9 mouse cellular contexts compared by ENCODE assay signal in the genomic region with DNA sequence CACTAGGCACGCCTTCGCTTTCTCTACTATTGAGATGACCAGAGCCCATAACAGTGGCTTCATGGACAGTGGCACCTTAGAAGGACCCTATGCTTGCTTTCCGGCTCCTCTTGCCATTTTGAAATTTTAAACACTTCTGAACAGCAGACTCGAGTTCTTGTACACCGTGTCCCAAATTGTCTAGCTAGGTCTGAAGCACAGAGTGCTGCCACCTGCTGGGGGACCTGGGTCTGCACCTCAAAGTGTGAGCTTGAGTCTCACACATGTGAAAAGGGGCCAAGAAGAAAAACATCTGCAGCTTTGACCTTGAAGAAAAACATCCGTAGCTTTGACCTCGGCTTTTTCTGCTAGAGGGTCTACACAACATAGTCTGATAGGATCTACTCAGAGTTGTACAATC. TPM values are rescaled to one million over a fixed set of nuclear protein-coding genes. Genes with fewer than 3 reads are reported as not detected.
DNase-seq lines count a peak whose midpoint lies in the region; ATAC-seq lines count a peak whose summit lies in the region.
"Had no signal": no experiment of that assay in that cellular context is flagged by ENCODE, and none has a peak within 500 bp of the region (broad histone marks: within the 10 kb centered on the region; RNA-seq: fewer than 3 reads in every experiment).

No protein-coding gene starts in this region.

- no peak overlapping the region for H3K4me2 ChIP-seq in midbrain, embryonic 15.5 days
- H3K4me2 ChIP-seq in neural tube, embryonic 11.5 days (ENCODE audit: low read depth), result no peak overlapping the region
- H3K4me2 ChIP-seq: midbrain, embryonic 12.5 days had no signal

- 0 out of 2 replicates have a peak, but pooled peaks cover 13% of the 10 kb centered on the region for H3K4me1 ChIP-seq in midbrain, embryonic 10.5 days
- no peaks in the 10 kb centered on the region for H3K4me1 ChIP-seq in midbrain, embryonic 15.5 days
- H3K4me1 ChIP-seq in neural tube, embryonic 11.5 days (ENCODE audit: control insufficient read depth, insufficient read depth, low read length), result no peaks in the 10 kb centered on the region

- no peak for ATAC-seq in midbrain, embryonic 15.5 days (replicated peaks)
- no peak for ATAC-seq in neural tube, embryonic 11.5 days (ENCODE audit: insufficient read depth, low FRiP score, low TSS enrichment)

- no peaks in the 10 kb centered on the region for H3K9me3 ChIP-seq in midbrain, embryonic 10.5 days (replicated peaks)
- no peaks in the 10 kb centered on the region for H3K9me3 ChIP-seq in midbrain, embryonic 15.5 days
- no peaks in the 10 kb centered on the region for H3K9me3 ChIP-seq in neural tube, embryonic 11.5 days (ENCODE audit: control insufficient read depth, low read length)
- H3K9me3 ChIP-seq: midbrain, embryonic 12.5 days had no signal

- no peak overlapping the region for H3K4me3 ChIP-seq in midbrain, embryonic 10.5 days
- H3K4me3 ChIP-seq in midbrain, embryonic 15.5 days, result no peak overlapping the region
- H3K4me3 ChIP-seq in neural tube, embryonic 11.5 days (ENCODE audit: low read depth, low read length), result no peak overlapping the region
- H3K4me3 ChIP-seq: midbrain, embryonic 12.5 days had no signal

- H3K27ac ChIP-seq in midbrain, embryonic 10.5 days (replicated peaks), result no peak overlapping the region
- H3K27ac ChIP-seq in midbrain, embryonic 15.5 days, result no peak overlapping the region
- no peak overlapping the region for H3K27ac ChIP-seq in neural tube, embryonic 11.5 days (ENCODE audit: low read depth, low read length)
- H3K27ac ChIP-seq: midbrain, embryonic 12.5 days had no signal

- no peak overlapping the region for H3K9ac ChIP-seq in midbrain, embryonic 15.5 days
- H3K9ac ChIP-seq in neural tube, embryonic 11.5 days (ENCODE audit: low read length), result no peak overlapping the region
- H3K9ac ChIP-seq: midbrain, embryonic 12.5 days had no signal

- 76% methylated on average over 7 of the region's 7 CpGs for WGBS in midbrain, embryonic 10.5 days
- WGBS in midbrain, embryonic 15.5 days, result 67% methylated on average over 7 of the region's 7 CpGs
- WGBS in neural tube, embryonic 11.5 days, result 63% methylated on average over 7 of the region's 7 CpGs

- H3K27me3 ChIP-seq in midbrain, embryonic 10.5 days (ENCODE audit: low read depth, poor library complexity, severe bottlenecking), result peaks cover 8% of the 10 kb centered on the region
- no peaks in the 10 kb centered on the region for H3K27me3 ChIP-seq in midbrain, embryonic 15.5 days (replicated peaks)
- no peaks in the 10 kb centered on the region for H3K27me3 ChIP-seq in neural tube, embryonic 11.5 days (ENCODE audit: control insufficient read depth, insufficient read depth, low read length)

- H3K36me3 ChIP-seq in midbrain, embryonic 10.5 days, result peaks cover 37% of the 10 kb centered on the region
- H3K36me3 ChIP-seq in midbrain, embryonic 15.5 days (replicated peaks), result peaks cover 11% of the 10 kb centered on the region; the same call in 1 of the 2 replicates
- 0 out of 2 replicates have a peak, but pooled peaks cover 5% of the 10 kb centered on the region for H3K36me3 ChIP-seq in neural tube, embryonic 11.5 days (ENCODE audit: control insufficient read depth, insufficient read depth, low read length)

- peak; percentile 52 for DNase-seq in midbrain, embryonic 10.5 days (ENCODE audit: low spot score)
- DNase-seq in NIH3T3 (ENCODE audit: low read depth), result peak; percentile 78
- peak; percentile 85 to 89 for DNase-seq in cerebellum, postnatal 10 days
- peak; percentile 42 to 62 for DNase-seq in gastrocnemius, postnatal 4 days (ENCODE audit: low spot score in 2 of 2)
- peak; percentile 40 to 50 for DNase-seq in left cerebral cortex, postnatal 36 days (ENCODE audit: low spot score in 2 of 2)
- peak; percentile 68 for DNase-seq in neural tube, embryonic 11.5 days (ENCODE audit: low spot score)
- DNase-seq in thymus, postnatal 36 days, result peak; percentile 64

- intact Hi-C loops in left cerebral cortex, postnatal 36 days (cut with DNase I), result no loop called here

RNA-seq across cellular contexts. Expression of gene Tsku, which starts 13.1 kb away (rescaled TPM):
- polyA plus RNA-seq in midbrain, embryonic 10.5 days (2016; fragmentation: Nextera tagmentation; extraction: Ambion mirVana), result 7.7 and 10.0 TPM in 2 replicates
- 8.5 and 8.9 TPM in 2 replicates for polyA plus RNA-seq in midbrain, embryonic 15.5 days (2015; fragmentation: Nextera tagmentation; extraction: Ambion mirVana)
- total RNA-seq in gastrocnemius, postnatal 4 days (2021), result 10 to 100 TPM; 16.4 to 19.3 TPM
- total RNA-seq in left cerebral cortex, postnatal 36 days (2021), result 1 to 10 TPM; 3.1 to 3.4 TPM
- polyA plus RNA-seq in neural tube, embryonic 11.5 days (2014; fragmentation: Nextera tagmentation; extraction: Ambion mirVana), result 10.8 and 11.3 TPM in 2 replicates

RNA-seq across cellular contexts. Expression of gene Acer3, which starts 27.0 kb away (rescaled TPM):
- 19.4 and 19.5 TPM in 2 replicates for polyA plus RNA-seq in midbrain, embryonic 10.5 days (2016; fragmentation: Nextera tagmentation; extraction: Ambion mirVana)
- polyA plus RNA-seq in midbrain, embryonic 15.5 days (2015; fragmentation: Nextera tagmentation; extraction: Ambion mirVana), result 18.3 and 18.8 TPM in 2 replicates
- total RNA-seq in gastrocnemius, postnatal 4 days (2021), result 10 to 100 TPM in 1 of 2 experiments, 1 to 10 TPM in 1; 7.7 to 11.7 TPM
- 10 to 100 TPM; 21.3 to 21.8 TPM for total RNA-seq in left cerebral cortex, postnatal 36 days (2021)
- polyA plus RNA-seq in neural tube, embryonic 11.5 days (2014; fragmentation: Nextera tagmentation; extraction: Ambion mirVana), result 19.7 and 20.0 TPM in 2 replicates
